Mouse (Mus musculus) telencephalon, adult 2 months (tissue): ENCODE measurements at regions not wholly inside any gene's neighbourhood (a gene's known extent, or its start where the extent isn't known, plus 50 kb on each side); places are given as distances from the start of the nearest gene placed in this dataset.

Experiments
- DNase-seq: peaks from one replicate; pipeline ENCODE4 v3.0.0-alpha.2; 2011; ENCODE audit warnings: low read depth, low spot score

- no peak for DNase-seq
Measured at GRCm38 (mm10) chr5:74885958-74886357, 158.6 kb downstream of the Chic2 start.

GRCm38 (mm10) chr5:74882563-74882962 lies 162.0 kb downstream of the Chic2 start:
- DNase-seq = no peak

- DNase-seq = no peak
Measured at GRCm38 (mm10) chr5:74880669-74881226, 163.8 kb downstream of the Chic2 start.

- no peak for DNase-seq
Measured at GRCm38 (mm10) chr5:74880048-74880437, 164.5 kb downstream of the Chic2 start.

GRCm38 (mm10) chr5:74879098-74880047 lies 165.2 kb downstream of the Chic2 start:
- DNase-seq = no peak

- DNase-seq = no peak
Measured at GRCm38 (mm10) chr5:74877595-74877994, 167.0 kb downstream of the Chic2 start.

- DNase-seq = no peak
Measured at GRCm38 (mm10) chr5:74877185-74877584, 167.4 kb downstream of the Chic2 start.

- no peak for DNase-seq
Measured at GRCm38 (mm10) chr5:74874691-74875090, 169.9 kb downstream of the Chic2 start.

GRCm38 (mm10) chr5:74870615-74871014 lies 167.9 kb upstream of the Lnx1 start:
- no peak for DNase-seq

- DNase-seq = no peak
Measured at GRCm38 (mm10) chr5:74867113-74867785, 164.5 kb upstream of the Lnx1 start.

GRCm38 (mm10) chr5:74866697-74867096 lies 164.0 kb upstream of the Lnx1 start:
- DNase-seq = no peak

- no peak for DNase-seq
Measured at GRCm38 (mm10) chr5:74865446-74865845, 162.7 kb upstream of the Lnx1 start.

GRCm38 (mm10) chr5:74864540-74865157 lies 161.9 kb upstream of the Lnx1 start:
- no peak for DNase-seq

GRCm38 (mm10) chr5:74861297-74861696 lies 158.6 kb upstream of the Lnx1 start:
- peak; percentile 13 for DNase-seq

- DNase-seq = no peak
Measured at GRCm38 (mm10) chr5:74857861-74858260, 155.1 kb upstream of the Lnx1 start.

- peak; percentile 70 for DNase-seq
Measured at GRCm38 (mm10) chr5:74857161-74857560, 154.4 kb upstream of the Lnx1 start.

GRCm38 (mm10) chr5:74847824-74848223 lies 145.1 kb upstream of the Lnx1 start:
- no peak for DNase-seq

GRCm38 (mm10) chr5:74846674-74847073 lies 144.0 kb upstream of the Lnx1 start:
- DNase-seq = no peak

- no peak for DNase-seq
Measured at GRCm38 (mm10) chr5:74834401-74834800, 131.7 kb upstream of the Lnx1 start.

GRCm38 (mm10) chr5:74833887-74834286 lies 131.2 kb upstream of the Lnx1 start:
- DNase-seq = no peak

GRCm38 (mm10) chr5:74832011-74832410 lies 129.3 kb upstream of the Lnx1 start:
- peak; percentile 56 for DNase-seq

GRCm38 (mm10) chr5:74830646-74831045 lies 127.9 kb upstream of the Lnx1 start:
- DNase-seq = no peak
